Mouse (Mus musculus): ENCODE measurements around the gene Ube2b. TPM values are rescaled to one million over a fixed set of nuclear protein-coding genes. Genes with fewer than 3 reads are reported as not detected.
A peak's percentile ranks its signal among the peaks of the same experiment; 100 is the strongest.

The Ube2b gene
- 215 and 236 TPM in 2 replicates for polyA plus RNA-seq (2015; fragmentation: Nextera tagmentation; extraction: Ambion mirVana)

GRCm38 (mm10) chr11:52000290-52000962 is at the start of gene Ube2b:
Ube2b (minus strand) TSS chr11:52000762.
- Histone ChIP-seq H3K4me1 (replicated peaks) (peaks cover 47% of the 10 kb centered on the region), H3K4me2 (peak within 1 kb of the TSS; percentile 89), H3K27me3 (no peaks in the 10 kb centered on the region), H3K9ac (peak within 1 kb of the TSS; percentile 87), H3K36me3 (peaks cover 17% of the 10 kb centered on the region), H3K9me3 (no peaks in the 10 kb centered on the region), H3K27ac (replicated peaks) (peak within 1 kb of the TSS; percentile 99), H3K4me3 (peak within 1 kb of the TSS; percentile 97)
- ATAC-seq (ENCODE audit: low FRiP score, low read depth) = peak; percentile 84
- 2% methylated on average over 54 of the region's 63 CpGs for WGBS

DNA sequence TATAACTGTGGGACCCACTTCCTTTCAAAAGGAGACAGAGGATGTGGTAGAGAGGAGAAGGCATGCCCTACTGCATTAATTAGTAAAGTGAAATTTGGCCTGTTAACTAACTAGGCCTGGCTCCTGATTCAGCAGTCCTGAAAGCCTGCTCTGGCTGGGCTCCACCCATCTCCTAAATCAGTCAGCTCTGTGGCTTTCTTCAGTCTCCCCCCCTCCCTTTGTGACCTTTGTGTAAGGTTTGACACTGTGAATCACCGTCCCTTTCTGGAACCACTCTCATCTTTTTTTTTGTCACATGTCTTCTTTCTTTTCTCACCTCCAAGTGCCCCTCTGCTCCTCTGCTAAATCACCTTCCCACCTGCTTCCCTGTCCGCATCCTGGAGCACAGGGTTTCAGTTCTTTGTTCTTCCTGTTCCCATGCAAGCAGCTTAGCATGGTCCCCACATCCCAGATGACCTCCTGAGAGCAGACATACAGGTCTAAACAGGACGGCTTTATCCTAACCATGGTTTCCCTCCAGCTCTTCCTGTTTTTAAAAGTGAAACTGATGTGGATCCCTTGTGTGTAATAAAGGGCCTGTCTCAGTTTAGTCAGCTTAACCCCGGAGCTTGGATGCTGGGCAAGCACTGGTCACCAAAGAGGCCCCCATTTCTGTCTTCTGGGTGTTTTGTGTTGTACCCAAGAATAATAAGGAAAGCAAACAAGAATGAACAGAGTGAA is 46.0 kb upstream of the Ube2b start:
- 56% methylated on average over 4 of the region's 4 CpGs for WGBS
- no peak overlapping the region for H3K4me3 ChIP-seq
- no peaks in the 10 kb centered on the region for H3K36me3 ChIP-seq
- no peak overlapping the region for H3K27ac ChIP-seq (replicated peaks)
- H3K4me1 ChIP-seq (replicated peaks) = no peaks in the 10 kb centered on the region
- no peaks in the 10 kb centered on the region for H3K27me3 ChIP-seq
- no peak overlapping the region for H3K4me2 ChIP-seq
- no peaks in the 10 kb centered on the region for H3K9me3 ChIP-seq
- H3K9ac ChIP-seq = no peak overlapping the region
- no peak for ATAC-seq (ENCODE audit: low FRiP score, low read depth)

GRCm38 (mm10) chr11:52044156-52044555 is 43.6 kb upstream of the Ube2b start:
- Histone ChIP-seq H3K36me3 (no peaks in the 10 kb centered on the region), H3K4me1 (replicated peaks) (no peaks in the 10 kb centered on the region), H3K9ac (no peak overlapping the region), H3K9me3 (no peaks in the 10 kb centered on the region), H3K27ac (replicated peaks) (no peak overlapping the region), H3K4me3 (no peak overlapping the region), H3K27me3 (no peaks in the 10 kb centered on the region), H3K4me2 (no peak overlapping the region)
- no peak for ATAC-seq (ENCODE audit: low FRiP score, low read depth)

DNA sequence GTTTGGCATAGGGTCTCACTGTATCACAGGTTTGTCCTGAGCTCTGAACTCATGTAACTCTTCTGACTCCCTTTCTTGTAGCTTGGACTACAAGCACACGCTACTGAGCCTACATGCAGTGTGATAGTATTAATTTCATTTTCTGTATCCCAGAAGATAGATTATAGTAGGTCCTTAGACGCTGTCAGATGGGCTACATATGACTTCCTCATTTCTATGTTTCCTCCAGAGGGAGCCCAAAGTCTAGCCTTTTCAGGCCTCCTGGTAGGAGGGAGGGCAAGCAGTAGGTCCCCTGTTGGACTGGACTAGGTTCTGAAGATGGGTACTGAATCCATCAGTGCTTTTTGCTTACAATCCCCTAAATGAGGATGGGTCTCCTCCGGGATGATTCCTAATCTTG is 42.7 kb upstream of the Ube2b start:
- H3K36me3 ChIP-seq = no peaks in the 10 kb centered on the region
- no peak overlapping the region for H3K4me2 ChIP-seq
- no peak for ATAC-seq (ENCODE audit: low FRiP score, low read depth)
- H3K27me3 ChIP-seq = no peaks in the 10 kb centered on the region
- no peaks in the 10 kb centered on the region for H3K4me1 ChIP-seq (replicated peaks)
- H3K9me3 ChIP-seq = no peaks in the 10 kb centered on the region
- H3K9ac ChIP-seq = no peak overlapping the region
- WGBS = 89% methylated on average over 3 of the region's 3 CpGs
- H3K4me3 ChIP-seq = no peak overlapping the region
- H3K27ac ChIP-seq (replicated peaks) = no peak overlapping the region

- Histone ChIP-seq H3K4me3 (no peak overlapping the region), H3K27me3 (no peaks in the 10 kb centered on the region), H3K4me1 (replicated peaks) (no peaks in the 10 kb centered on the region), H3K9me3 (no peaks in the 10 kb centered on the region), H3K9ac (no peak overlapping the region), H3K4me2 (no peak overlapping the region), H3K27ac (replicated peaks) (no peak overlapping the region), H3K36me3 (peaks cover 3% of the 10 kb centered on the region; the same call in 1 of the 2 replicates)
- 28% methylated on average over 3 of the region's 3 CpGs for WGBS
- no peak for ATAC-seq (ENCODE audit: low FRiP score, low read depth)
Measured at GRCm38 (mm10) chr11:52037659-52038058, 37.1 kb upstream of the Ube2b start.

- Histone ChIP-seq H3K4me1 (replicated peaks) (no peaks in the 10 kb centered on the region), H3K4me2 (no peak overlapping the region), H3K27ac (replicated peaks) (no peak overlapping the region), H3K9me3 (no peaks in the 10 kb centered on the region), H3K9ac (no peak overlapping the region), H3K27me3 (no peaks in the 10 kb centered on the region), H3K4me3 (no peak overlapping the region), H3K36me3 (peaks cover 13% of the 10 kb centered on the region; the same call in 1 of the 2 replicates)
- no peak for ATAC-seq (ENCODE audit: low FRiP score, low read depth)
- 83% methylated on average over 3 of the region's 3 CpGs for whole genome bisulfite sequencing
Measured at GRCm38 (mm10) chr11:52035905-52036304, 35.3 kb upstream of the Ube2b start.

DNA sequence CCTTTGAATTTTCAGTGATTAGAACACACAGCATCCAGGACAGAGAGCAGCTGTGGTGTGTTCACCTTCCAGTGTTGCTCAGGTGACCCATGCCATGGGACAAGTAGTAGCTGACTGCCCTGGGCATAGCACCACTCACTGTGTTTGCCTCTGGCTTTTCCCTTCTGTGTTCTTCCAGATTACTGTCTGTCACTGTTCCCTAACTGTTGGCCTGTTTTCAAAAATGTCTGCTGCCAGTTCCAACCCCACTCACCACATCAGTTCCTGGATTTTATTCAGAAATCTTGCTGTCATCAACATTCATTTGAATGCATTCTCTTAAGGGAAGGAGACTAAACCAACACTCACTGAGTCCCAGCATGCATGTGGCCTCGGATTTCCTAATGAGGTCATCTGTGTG is 33.4 kb upstream of the Ube2b start:
- H3K9ac ChIP-seq = no peak overlapping the region
- H3K27me3 ChIP-seq = no peaks in the 10 kb centered on the region
- H3K4me2 ChIP-seq = no peak overlapping the region
- no peak overlapping the region for H3K27ac ChIP-seq (replicated peaks)
- H3K4me1 ChIP-seq (replicated peaks) = no peaks in the 10 kb centered on the region
- ATAC-seq (ENCODE audit: low FRiP score, low read depth) = no peak
- no peak overlapping the region for H3K4me3 ChIP-seq
- peaks cover 13% of the 10 kb centered on the region; the same call in 1 of the 2 replicates for H3K36me3 ChIP-seq
- 92% methylated on average over 1 of the region's 1 CpGs for WGBS
- no peaks in the 10 kb centered on the region for H3K9me3 ChIP-seq

- 79% methylated on average over 8 of the region's 8 CpGs for WGBS
- no peak for ATAC-seq (ENCODE audit: low FRiP score, low read depth)
- Histone ChIP-seq H3K9me3 (no peaks in the 10 kb centered on the region), H3K27me3 (no peaks in the 10 kb centered on the region), H3K4me1 (replicated peaks) (no peaks in the 10 kb centered on the region), H3K4me3 (no peak overlapping the region), H3K27ac (replicated peaks) (no peak overlapping the region), H3K4me2 (no peak overlapping the region), H3K9ac (no peak overlapping the region), H3K36me3 (peaks cover 13% of the 10 kb centered on the region; the same call in 1 of the 2 replicates)
Measured at GRCm38 (mm10) chr11:52032356-52032755, 31.8 kb upstream of the Ube2b start.

- H3K4me2 ChIP-seq = no peak overlapping the region
- H3K4me1 ChIP-seq (replicated peaks) = no peaks in the 10 kb centered on the region
- H3K4me3 ChIP-seq = no peak overlapping the region
- no peak for ATAC-seq (ENCODE audit: low FRiP score, low read depth)
- H3K27ac ChIP-seq (replicated peaks) = no peak overlapping the region
- H3K9ac ChIP-seq = no peak overlapping the region
- no peaks in the 10 kb centered on the region for H3K9me3 ChIP-seq
- WGBS = 89% methylated on average over 9 of the region's 9 CpGs
- peaks cover 10% of the 10 kb centered on the region for H3K36me3 ChIP-seq
- H3K27me3 ChIP-seq = no peaks in the 10 kb centered on the region
Measured at GRCm38 (mm10) chr11:52018217-52018616, 17.7 kb upstream of the Ube2b start.

- H3K4me2 ChIP-seq = no peak overlapping the region
- H3K4me1 ChIP-seq (replicated peaks) = no peaks in the 10 kb centered on the region
- H3K27ac ChIP-seq (replicated peaks) = no peak overlapping the region
- 82% methylated on average over 5 of the region's 5 CpGs for WGBS
- H3K36me3 ChIP-seq = no peaks in the 10 kb centered on the region
- no peaks in the 10 kb centered on the region for H3K9me3 ChIP-seq
- no peak for ATAC-seq (ENCODE audit: low FRiP score, low read depth)
- no peaks in the 10 kb centered on the region for H3K27me3 ChIP-seq
- H3K4me3 ChIP-seq = no peak overlapping the region
- H3K9ac ChIP-seq = no peak overlapping the region
Measured at GRCm38 (mm10) chr11:52011541-52011940, 11.0 kb upstream of the Ube2b start.

DNA sequence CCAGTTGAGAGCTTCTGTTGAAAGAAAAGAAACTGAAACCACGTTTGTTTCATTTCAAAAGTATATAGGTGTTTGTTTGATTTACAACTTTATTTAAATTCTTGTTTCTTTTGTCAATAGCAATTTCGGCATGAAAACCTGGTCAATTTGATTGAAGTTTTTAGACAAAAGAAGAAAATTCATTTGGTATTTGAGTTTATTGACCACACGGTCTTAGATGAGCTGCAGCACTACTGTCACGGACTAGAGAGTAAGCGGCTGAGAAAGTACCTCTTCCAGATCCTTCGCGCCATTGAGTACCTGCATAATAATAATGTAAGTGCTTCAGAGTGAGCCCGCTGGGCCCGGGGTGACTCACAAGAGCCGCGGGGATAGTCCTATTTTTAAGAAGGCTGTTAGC is 10.4 kb upstream of the Ube2b start:
- Histone ChIP-seq H3K27me3 (no peaks in the 10 kb centered on the region), H3K4me2 (no peak overlapping the region), H3K27ac (replicated peaks) (no peak overlapping the region), H3K4me3 (no peak overlapping the region), H3K9me3 (no peaks in the 10 kb centered on the region), H3K4me1 (replicated peaks) (0 out of 2 replicates have a peak, but pooled peaks cover 4% of the 10 kb centered on the region), H3K9ac (no peak overlapping the region), H3K36me3 (no peaks in the 10 kb centered on the region)
- WGBS = 91% methylated on average over 11 of the region's 11 CpGs
- ATAC-seq (ENCODE audit: low FRiP score, low read depth) = no peak

DNA sequence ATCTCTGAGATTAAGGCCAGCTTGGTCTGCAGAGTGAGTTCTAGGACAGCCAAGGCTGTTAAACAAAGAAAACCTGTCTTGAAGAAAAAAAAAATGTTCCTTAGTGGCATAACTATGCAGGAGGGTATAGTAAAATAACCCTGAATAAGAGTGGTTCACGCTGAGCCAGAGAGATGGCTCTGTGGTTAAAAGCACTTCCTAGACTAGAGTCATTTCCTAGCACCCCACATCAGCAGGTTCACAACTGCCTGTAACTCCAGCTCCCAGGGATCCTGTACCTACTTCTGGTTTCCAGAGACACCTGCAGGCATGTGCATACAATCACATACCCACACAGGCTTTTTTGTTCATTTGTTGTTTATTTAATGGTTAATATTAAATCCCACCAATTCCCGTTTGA is 5.0 kb upstream of the Ube2b start:
- H3K9me3 ChIP-seq = no peaks in the 10 kb centered on the region
- no peak for ATAC-seq (ENCODE audit: low FRiP score, low read depth)
- H3K4me3 ChIP-seq = peak overlapping the region; percentile 18; the same call in 1 of the 2 replicates
- no peak overlapping the region for H3K27ac ChIP-seq (replicated peaks)
- peak overlapping the region; percentile 40 for H3K4me2 ChIP-seq
- H3K9ac ChIP-seq = no peak overlapping the region
- H3K27me3 ChIP-seq = no peaks in the 10 kb centered on the region
- peaks cover 28% of the 10 kb centered on the region for H3K4me1 ChIP-seq (replicated peaks)
- 52% methylated on average over 2 of the region's 2 CpGs for WGBS
- H3K36me3 ChIP-seq = no peaks in the 10 kb centered on the region
